Mouse (Mus musculus): ENCODE data around the gene Pde4c.

Pde4c gene

GRCm38 (mm10) chr8:70723486-70724210 lies at the start of gene Pde4c:
Pde4c (plus strand) TSS chr8:70723720.
- peak in 1 of 2 experiments; percentile 1 for DNase-seq

- DNase-seq, result no peak
Observed at GRCm38 (mm10) chr8:70674109-70674508, 49.4 kb upstream of the Pde4c start.

GRCm38 (mm10) chr8:70674716-70675115 lies 48.8 kb upstream of the Pde4c start:
- DNase-seq, result peak in 1 of 2 experiments; percentile 33

- DNase-seq, result no peak
Observed at GRCm38 (mm10) chr8:70675336-70675735, 48.2 kb upstream of the Pde4c start.

- no peak for DNase-seq
Observed at GRCm38 (mm10) chr8:70677451-70678080, 46.0 kb upstream of the Pde4c start.

- DNase-seq, result no peak
Observed at GRCm38 (mm10) chr8:70678679-70679078, 44.8 kb upstream of the Pde4c start.

GRCm38 (mm10) chr8:70679404-70679803 lies 44.1 kb upstream of the Pde4c start:
- no peak for DNase-seq

- no peak for DNase-seq
Observed at GRCm38 (mm10) chr8:70680039-70680438, 43.5 kb upstream of the Pde4c start.

GRCm38 (mm10) chr8:70681410-70681809 lies 42.1 kb upstream of the Pde4c start:
- DNase-seq, result no peak

- DNase-seq, result peak in 1 of 2 experiments; percentile 58
Observed at GRCm38 (mm10) chr8:70682193-70682592, 41.3 kb upstream of the Pde4c start.

- DNase-seq, result no peak
Observed at GRCm38 (mm10) chr8:70682692-70683091, 40.8 kb upstream of the Pde4c start.

GRCm38 (mm10) chr8:70684291-70684690 lies 39.2 kb upstream of the Pde4c start:
- DNase-seq, result no peak

- peak; percentile 41 to 57 for DNase-seq
Observed at GRCm38 (mm10) chr8:70687576-70687975, 35.9 kb upstream of the Pde4c start.

GRCm38 (mm10) chr8:70688136-70688535 lies 35.4 kb upstream of the Pde4c start:
- no peak for DNase-seq

- DNase-seq, result no peak
Observed at GRCm38 (mm10) chr8:70689892-70690390, 33.6 kb upstream of the Pde4c start.

GRCm38 (mm10) chr8:70691230-70691629 lies 32.3 kb upstream of the Pde4c start:
- DNase-seq, result no peak

GRCm38 (mm10) chr8:70691727-70692231 lies 31.7 kb upstream of the Pde4c start:
- no peak for DNase-seq

GRCm38 (mm10) chr8:70693636-70694035 lies 29.9 kb upstream of the Pde4c start:
- DNase-seq, result no peak

GRCm38 (mm10) chr8:70695318-70696018 lies 28.1 kb upstream of the Pde4c start:
- DNase-seq, result peak; percentile 69 to 78

GRCm38 (mm10) chr8:70696019-70696885 lies 27.3 kb upstream of the Pde4c start:
- peak; percentile 81 to 90 for DNase-seq

GRCm38 (mm10) chr8:70696946-70697345 lies 26.6 kb upstream of the Pde4c start:
- peak in 1 of 2 experiments; percentile 38 for DNase-seq
